Mouse (Mus musculus) liver (tissue): ENCODE data around the gene Atp2a2.

ENCODE experiments used
- DNase-seq: peaks from one replicate; pipeline ENCODE4 v3.0.0-alpha.2; 2020; ENCODE audit warnings: mixed read lengths

The Atp2a2 gene

DNA sequence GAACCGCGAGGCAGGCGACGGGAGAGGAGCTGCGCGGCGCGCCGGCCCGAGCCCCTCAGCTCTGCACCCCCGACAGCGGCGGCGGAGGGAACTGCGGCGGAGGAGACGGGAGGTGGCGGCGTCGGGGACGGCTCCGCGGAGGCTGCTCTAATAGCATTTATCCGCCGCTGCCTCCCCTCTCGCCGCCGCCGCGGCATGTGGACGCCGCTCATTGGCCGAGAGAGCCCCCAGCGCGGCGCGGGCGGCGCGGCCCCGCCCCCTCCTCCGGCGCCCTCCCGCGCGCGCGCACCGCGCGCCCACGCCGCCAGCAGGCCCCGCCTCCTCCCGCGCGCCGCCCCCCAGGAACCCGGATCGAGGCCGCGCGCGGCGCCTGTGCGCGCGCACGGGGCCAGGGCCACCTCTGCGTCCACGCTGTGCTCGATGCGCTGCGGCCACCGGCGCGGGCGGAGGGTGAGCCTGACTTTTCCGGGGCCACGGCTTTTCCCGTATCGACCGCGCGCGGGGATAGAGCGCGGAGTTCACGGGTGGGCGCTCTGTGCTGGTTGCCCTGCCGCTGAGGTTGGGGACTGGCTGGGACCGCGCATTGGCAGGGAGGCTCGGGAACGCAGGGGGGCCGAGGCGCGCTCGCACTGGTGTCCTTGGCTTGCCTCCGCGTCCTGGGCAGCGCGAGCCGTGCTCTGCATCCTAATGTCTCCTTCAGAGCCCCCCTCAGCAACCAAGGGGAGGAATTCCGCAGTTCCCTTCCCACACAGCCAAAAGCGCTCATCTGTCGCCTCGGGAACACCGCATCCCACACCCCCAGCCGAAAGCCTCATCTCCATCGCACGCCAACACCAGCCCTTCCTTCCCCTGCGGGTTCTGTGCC lies at the start of gene Atp2a2:
Gene Atp2a2 (minus strand): TSS at position 149 of the 865 bp plus-strand sequence.
- DNase-seq = peak; percentile 94

- DNase-seq = no peak
Measured at GRCm38 (mm10) chr5:122550460-122550859, 48.4 kb upstream of the Atp2a2 start.

DNA sequence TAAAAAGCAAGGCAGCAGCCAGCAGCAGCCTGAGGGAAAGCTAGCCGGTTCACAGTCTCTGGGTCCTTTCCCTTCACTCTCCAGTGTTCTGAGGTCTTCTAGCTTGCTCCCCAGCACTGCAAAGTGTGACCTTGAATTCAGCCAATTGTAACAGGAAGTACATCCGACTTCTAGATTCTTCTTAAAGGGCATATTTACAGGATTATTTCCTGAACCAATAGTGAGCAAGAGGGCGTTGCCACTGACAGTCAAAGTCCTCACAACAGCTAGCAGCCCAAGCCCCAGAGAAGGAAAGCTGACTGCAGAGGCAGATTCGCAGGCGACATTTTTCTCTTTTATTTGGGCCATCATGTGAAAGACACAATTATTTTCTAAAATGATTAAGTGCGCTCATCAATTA lies 46.6 kb upstream of the Atp2a2 start:
- no peak for DNase-seq

- no peak for DNase-seq
Measured at GRCm38 (mm10) chr5:122547810-122548209, 45.8 kb upstream of the Atp2a2 start.

DNA sequence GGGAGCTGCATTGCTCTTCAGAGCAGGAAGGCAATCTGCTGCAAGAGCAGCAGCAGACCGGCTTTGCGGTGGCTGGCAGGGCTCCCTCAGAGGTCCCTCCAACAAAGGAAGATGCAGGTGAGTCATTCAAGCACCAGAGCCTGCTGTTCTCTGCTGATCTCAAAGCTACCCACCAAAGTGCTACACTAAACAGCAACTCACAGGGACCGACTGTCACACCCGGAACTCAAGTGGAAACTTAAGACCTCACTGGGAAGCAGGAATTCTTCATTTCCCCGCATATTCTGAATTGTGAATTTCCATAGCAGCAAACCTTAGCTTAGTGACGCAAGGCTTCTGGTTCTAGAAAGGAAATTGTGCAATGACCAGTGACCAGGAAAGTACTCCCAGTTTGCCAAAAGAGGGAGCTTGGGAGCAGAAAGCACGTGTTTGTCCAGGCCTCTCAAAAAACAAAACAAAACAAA lies 45.3 kb upstream of the Atp2a2 start:
- DNase-seq = no peak

DNA sequence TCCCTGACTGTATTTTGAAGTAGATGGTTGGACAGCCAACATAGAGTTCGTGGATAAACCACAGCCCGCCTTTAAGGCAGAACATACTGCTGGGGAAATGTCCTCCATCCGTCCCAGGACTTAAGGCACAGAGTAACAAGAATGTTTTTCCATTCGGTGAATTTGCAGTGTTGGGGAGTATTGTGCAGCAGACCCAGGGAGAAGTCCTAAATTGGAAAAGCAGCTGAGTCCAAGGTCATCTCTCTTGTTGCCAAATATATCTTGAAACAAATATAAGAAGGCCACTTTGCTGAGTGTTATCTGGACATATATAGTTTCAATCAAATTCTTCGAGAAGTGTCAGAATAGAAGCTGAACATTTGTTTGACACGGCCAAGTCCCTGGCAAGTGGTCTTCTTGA lies 41.4 kb upstream of the Atp2a2 start:
- no peak for DNase-seq

GRCm38 (mm10) chr5:122541871-122542270 lies 39.8 kb upstream of the Atp2a2 start:
- DNase-seq = no peak

DNA sequence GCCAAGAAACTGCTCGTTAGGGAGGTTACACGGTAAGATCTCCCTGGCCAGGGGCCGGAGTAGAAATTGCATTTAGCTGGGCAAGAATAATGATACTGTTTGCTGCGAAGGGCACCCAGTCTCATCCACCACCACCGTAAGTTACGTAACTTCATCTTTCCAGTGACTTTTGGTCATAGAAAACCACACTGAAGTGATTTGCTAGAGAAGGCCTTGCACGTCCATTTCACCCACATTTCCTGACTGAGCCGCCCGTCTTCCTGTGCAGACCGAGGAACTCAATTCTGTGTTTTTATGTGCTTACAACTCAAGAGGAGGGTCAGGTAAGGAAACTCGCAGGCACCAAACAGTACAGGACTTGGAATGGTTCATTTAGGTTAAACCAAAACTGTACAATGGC lies 36.1 kb upstream of the Atp2a2 start:
- no peak for DNase-seq

- no peak for DNase-seq
Measured at GRCm38 (mm10) chr5:122537654-122538053, 35.6 kb upstream of the Atp2a2 start.

- DNase-seq = no peak
Measured at GRCm38 (mm10) chr5:122533884-122534283, 31.9 kb upstream of the Atp2a2 start.

DNA sequence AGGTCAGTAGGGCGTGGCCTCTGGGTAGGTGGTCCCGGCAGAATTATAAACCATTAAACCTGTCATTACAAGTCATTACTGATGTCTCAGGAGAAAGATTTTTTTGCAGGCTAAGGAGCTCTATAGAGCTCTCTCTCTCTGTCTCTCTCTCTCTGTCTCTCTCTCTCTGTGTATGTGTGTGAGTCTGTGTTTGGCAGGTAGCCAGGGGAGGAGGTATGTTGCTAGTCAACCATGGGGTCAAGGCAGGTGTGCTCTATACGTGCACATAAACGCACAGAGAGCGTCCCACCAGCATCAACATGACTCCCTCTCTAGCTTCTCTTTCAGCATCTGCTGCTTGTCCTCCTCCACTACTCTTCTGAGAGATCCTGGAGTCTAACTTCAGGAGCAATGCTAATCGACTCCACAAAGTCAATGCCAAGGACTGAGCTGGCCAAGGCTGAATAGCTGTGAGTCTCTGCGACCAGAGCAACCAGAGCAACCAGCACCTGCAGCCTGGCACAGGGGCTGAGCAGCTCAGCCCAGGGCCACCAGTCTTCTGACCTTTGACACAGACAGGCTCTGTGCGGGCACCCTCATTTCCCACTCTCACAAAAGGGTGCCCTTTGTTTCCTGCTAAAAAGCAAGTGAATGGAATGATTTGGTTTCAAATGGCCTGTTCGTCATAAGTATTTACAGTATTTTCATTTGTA lies 28.0 kb upstream of the Atp2a2 start:
- DNase-seq = no peak

- no peak for DNase-seq
Measured at GRCm38 (mm10) chr5:122529316-122529715, 27.3 kb upstream of the Atp2a2 start.

- no peak for DNase-seq
Measured at GRCm38 (mm10) chr5:122528591-122528990, 26.6 kb upstream of the Atp2a2 start.

DNA sequence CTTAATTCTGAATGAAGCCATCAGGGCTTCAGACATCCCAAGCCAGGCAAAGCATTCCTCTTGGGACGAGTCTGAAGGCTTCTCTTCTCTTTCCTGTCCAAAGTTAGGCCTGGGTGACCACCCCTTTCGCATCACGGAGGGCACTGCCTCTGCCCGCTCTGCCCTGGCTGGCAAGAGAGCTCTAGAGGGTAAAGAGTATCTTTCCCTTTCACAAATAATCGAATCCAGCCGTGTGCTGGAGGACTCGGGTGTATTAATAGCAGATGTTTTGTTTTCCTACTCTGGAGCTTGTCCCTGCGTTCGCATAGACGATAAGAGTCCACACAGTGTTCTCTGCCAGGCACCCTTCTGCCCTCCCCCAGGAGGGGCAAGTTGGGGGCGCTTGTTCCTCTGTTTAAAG lies 25.7 kb upstream of the Atp2a2 start:
- DNase-seq = no peak

DNA sequence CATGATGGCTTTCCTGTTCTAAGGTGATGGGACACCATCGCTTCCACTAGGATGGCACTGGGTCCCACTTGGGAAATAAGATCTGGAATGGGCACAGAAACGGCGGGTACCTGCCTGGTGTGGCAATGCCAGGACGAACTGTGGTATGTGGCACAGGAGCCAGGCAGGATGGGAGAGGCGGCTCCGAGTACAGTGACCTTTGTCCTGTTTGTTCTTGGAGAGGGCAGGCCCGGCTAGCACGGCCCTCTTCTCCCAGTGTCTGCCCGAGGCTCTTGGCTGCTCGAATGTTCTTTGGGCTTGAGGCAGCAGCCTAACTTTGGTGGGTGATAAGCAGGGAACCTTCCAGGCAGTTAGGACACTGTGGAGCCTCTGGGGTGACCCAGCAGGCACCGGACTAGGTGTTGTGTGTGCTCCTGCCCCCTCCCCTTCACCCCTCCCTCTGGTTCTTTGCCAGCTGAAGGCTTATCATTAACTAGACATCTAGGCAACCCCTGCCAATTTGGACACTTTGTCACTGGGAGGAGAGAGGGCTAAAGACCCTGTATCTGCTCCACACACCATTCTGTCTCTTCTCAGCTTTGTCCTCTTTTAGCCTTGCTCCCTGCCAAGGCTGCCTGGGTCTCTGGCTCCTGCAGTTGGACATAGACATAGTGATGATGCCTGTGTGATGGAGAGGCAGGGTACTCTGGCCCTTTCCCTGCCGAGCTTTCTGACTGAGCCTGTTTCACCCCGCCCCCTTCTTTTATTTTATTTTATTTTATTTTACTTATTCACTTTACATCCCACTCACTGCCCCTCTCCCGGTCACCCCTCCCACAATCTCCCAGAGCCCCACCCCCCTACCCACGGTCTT lies 25.1 kb upstream of the Atp2a2 start:
- DNase-seq = no peak

GRCm38 (mm10) chr5:122526405-122526804 lies 24.4 kb upstream of the Atp2a2 start:
- DNase-seq = no peak

DNA sequence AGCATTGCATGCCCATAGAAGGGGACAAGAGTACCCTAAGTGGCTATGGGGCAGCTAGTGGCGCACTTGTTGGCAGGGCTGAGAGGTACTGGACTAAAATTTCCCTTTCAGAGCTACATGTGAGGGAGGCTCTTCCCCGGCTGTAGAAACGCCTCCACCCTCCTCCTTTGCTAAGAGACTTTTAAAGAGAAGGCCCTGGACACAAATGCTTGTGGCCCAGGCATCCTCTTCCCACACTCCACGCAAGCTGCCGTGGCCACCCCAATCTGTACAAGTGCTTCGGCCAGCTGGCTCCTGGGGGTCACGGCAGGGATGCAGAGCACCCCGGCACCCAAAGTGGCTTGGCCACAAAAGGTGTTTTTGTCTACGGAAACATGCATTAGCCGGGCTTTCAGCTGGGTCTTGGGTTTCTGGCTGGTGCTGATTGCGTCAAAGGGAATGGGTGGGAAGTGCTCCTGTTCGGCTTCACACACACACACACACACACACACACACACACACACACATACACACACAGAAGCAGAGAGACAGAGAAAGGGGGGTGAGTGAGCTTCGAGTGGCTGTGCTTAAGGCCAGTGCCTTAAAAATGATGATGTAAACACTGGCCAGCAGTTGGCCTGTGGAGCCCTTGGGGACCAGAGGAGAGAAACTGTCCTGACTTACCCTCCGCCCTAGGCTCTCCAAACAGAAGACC lies 23.4 kb upstream of the Atp2a2 start:
- no peak for DNase-seq

- DNase-seq = no peak
Measured at GRCm38 (mm10) chr5:122524854-122525237, 22.8 kb upstream of the Atp2a2 start.

DNA sequence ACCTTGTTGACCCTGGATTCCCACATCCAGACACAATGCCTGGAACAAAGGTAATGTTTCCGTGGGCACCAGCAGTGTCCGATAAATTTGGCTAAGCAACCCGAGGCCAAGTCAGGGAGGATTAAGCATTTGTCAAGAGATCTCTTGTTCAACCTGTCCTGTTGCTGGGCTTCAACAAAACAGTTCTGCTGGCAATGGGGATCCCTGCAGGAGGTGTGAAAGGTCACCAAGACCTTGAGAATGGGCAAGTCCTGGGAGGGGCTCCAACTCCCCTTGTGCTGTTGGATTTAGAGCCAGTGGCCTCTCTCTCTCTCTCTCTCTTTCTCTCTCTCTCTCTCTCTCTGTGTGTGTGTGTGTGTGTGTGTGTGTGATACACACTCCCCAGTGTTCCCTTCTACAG lies 22.2 kb upstream of the Atp2a2 start:
- no peak for DNase-seq

- DNase-seq = no peak
Measured at GRCm38 (mm10) chr5:122521130-122521473, 19.1 kb upstream of the Atp2a2 start.

GRCm38 (mm10) chr5:122520254-122521129 lies 18.5 kb upstream of the Atp2a2 start:
- no peak for DNase-seq
